Mouse (Mus musculus) C3H10T1/2 (cell line): ENCODE measurements around the gene Trmt112. TPM values are rescaled to one million over a fixed set of nuclear protein-coding genes. Genes with fewer than 3 reads are reported as not detected.

Source experiments
- polyA plus RNA-seq, 2 experiments: library from polyadenylated mRNA; unstranded; fragments of >200 nt; fragmentation: generic; extraction: Trizol; gene quantifications; one replicate each; pipeline ENCODE4 v1.2.1; 2012; ENCODE audit warnings: missing spikeins in 2 of 2

The Trmt112 gene
- 100 to 1,000 TPM; 375 to 622 TPM for polyA plus RNA-seq

GRCm38 (mm10) chr19:6909507-6910289 is at the start of gene Trmt112, which contains the start of gene Prdx5:
Gene Trmt112, plus strand, starts transcription at chr19:6909698.
Gene Prdx5, minus strand, starts transcription at chr19:6910106.

GRCm38 (mm10) chr19:6921647-6922567 is 12.4 kb downstream of the Trmt112 start, which contains the start of gene Esrra:
Gene Esrra, minus strand, starts transcription at chr19:6921813.

GRCm38 (mm10) chr19:6925307-6925573 is 15.7 kb downstream of the Trmt112 start, which contains the start of gene Catsperz:
Gene Catsperz, minus strand, starts transcription at chr19:6925380.

GRCm38 (mm10) chr19:6934195-6934977 is 24.9 kb downstream of the Trmt112 start, which contains the start of gene Kcnk4:
Gene Kcnk4, minus strand, starts transcription at chr19:6934515.

GRCm38 (mm10) chr19:6941372-6942248 is 32.1 kb downstream of the Trmt112 start, which contains the start of gene Bad:
Gene Bad, plus strand, starts transcription at chr19:6941861.

GRCm38 (mm10) chr19:6942249-6942691 is 32.8 kb downstream of the Trmt112 start, which contains the start of gene Gpr137:
Gene Gpr137, minus strand, starts transcription at chr19:6942480.

Other genes starting within 250 kb of the Trmt112 start
- 10 to 100 TPM; 52.0 to 84.8 TPM for gene Rps6ka4, start 69.1 kb upstream of the Trmt112 start, polyA plus RNA-seq
- under 1 TPM; 0.08 to 0.25 TPM for gene Ccdc88b, start 51.5 kb upstream of the Trmt112 start, polyA plus RNA-seq
- gene Prdx5, start 408 bp downstream of the Trmt112 start, polyA plus RNA-seq = 100 to 1,000 TPM; 235 to 247 TPM
- gene Esrra, start 12.1 kb downstream of the Trmt112 start, polyA plus RNA-seq = 10 to 100 TPM; 14.9 to 28.8 TPM
- gene Catsperz, start 15.7 kb downstream of the Trmt112 start, polyA plus RNA-seq = under 1 TPM in 1 of 2 experiments, not detected in 1; 0.34 TPM
- gene Kcnk4, start 24.8 kb downstream of the Trmt112 start, polyA plus RNA-seq = under 1 TPM; 0.08 to 0.28 TPM
- gene Bad, start 32.2 kb downstream of the Trmt112 start, polyA plus RNA-seq = 100 to 1,000 TPM; 155 to 180 TPM
- 10 to 100 TPM; 42.4 to 50.3 TPM for gene Gpr137, start 32.8 kb downstream of the Trmt112 start, polyA plus RNA-seq
- 1,000 to 10,000 TPM in 1 of 2 experiments, 100 to 1,000 TPM in 1; 321 to 1,838 TPM for gene Ppp1r14b, start 65.3 kb downstream of the Trmt112 start, polyA plus RNA-seq
- 10 to 100 TPM; 14.8 to 39.5 TPM for gene Plcb3, start 66.8 kb downstream of the Trmt112 start, polyA plus RNA-seq
- 100 to 1,000 TPM; 263 to 273 TPM for gene Fkbp2, start 70.8 kb downstream of the Trmt112 start, polyA plus RNA-seq
- 100 to 1,000 TPM in 1 of 2 experiments, 10 to 100 TPM in 1; 97.7 to 101 TPM for gene Vegfb, start 78.0 kb downstream of the Trmt112 start, polyA plus RNA-seq
- 10 to 100 TPM; 23.6 to 59.0 TPM for gene Dnajc4, start 82.9 kb downstream of the Trmt112 start, polyA plus RNA-seq
- gene Nudt22, start 86.4 kb downstream of the Trmt112 start, polyA plus RNA-seq = 10 to 100 TPM; 31.2 to 50.1 TPM
- gene Trpt1, start 86.4 kb downstream of the Trmt112 start, polyA plus RNA-seq = 10 to 100 TPM in 1 of 2 experiments, 1 to 10 TPM in 1; 9.2 to 18.4 TPM
- under 1 TPM; 0.14 to 0.52 TPM for gene Fermt3, start 109.8 kb downstream of the Trmt112 start, polyA plus RNA-seq
- 100 to 1,000 TPM; 158 to 173 TPM for gene Stip1, start 130.3 kb downstream of the Trmt112 start, polyA plus RNA-seq
- 10 to 100 TPM; 11.8 to 33.4 TPM for gene Macrod1, start 147.1 kb downstream of the Trmt112 start, polyA plus RNA-seq
- gene Flrt1, start 196.0 kb downstream of the Trmt112 start, polyA plus RNA-seq = 1 to 10 TPM in 1 of 2 experiments, under 1 TPM in 1; 0.02 to 1.1 TPM